Mouse (Mus musculus): ENCODE data around the gene Dnmt3l. TPM values are rescaled to one million over a fixed set of nuclear protein-coding genes. Genes with fewer than 3 reads are reported as not detected.

The Dnmt3l gene
- polyA plus RNA-seq, 1 experiment, result not detected

DNA sequence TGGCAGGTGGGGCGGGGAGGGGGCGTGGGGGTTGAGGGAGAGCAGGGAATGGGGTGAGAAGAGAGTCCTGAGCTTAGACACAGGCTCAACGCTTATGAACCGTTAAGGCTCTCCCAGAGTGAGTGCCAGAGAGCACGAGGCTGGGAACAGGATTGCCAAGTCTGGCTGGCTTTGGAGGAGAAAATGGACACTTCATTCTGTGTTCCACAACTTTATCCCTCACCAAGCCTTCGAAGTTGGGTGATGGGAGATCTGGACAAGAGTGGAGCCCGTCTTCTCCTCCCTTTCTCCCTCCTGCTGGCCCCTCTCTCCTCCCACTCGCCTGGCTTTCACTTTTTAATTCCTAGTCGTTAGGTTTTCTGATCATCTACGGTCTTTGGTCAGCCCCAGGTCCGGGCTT lies 26.8 kb downstream of the Dnmt3l start:
- TF ChIP-seq GATA1 (IDR thresholded peaks at IDR 0.05; ENCODE audit: low read length), result no peak

DNA sequence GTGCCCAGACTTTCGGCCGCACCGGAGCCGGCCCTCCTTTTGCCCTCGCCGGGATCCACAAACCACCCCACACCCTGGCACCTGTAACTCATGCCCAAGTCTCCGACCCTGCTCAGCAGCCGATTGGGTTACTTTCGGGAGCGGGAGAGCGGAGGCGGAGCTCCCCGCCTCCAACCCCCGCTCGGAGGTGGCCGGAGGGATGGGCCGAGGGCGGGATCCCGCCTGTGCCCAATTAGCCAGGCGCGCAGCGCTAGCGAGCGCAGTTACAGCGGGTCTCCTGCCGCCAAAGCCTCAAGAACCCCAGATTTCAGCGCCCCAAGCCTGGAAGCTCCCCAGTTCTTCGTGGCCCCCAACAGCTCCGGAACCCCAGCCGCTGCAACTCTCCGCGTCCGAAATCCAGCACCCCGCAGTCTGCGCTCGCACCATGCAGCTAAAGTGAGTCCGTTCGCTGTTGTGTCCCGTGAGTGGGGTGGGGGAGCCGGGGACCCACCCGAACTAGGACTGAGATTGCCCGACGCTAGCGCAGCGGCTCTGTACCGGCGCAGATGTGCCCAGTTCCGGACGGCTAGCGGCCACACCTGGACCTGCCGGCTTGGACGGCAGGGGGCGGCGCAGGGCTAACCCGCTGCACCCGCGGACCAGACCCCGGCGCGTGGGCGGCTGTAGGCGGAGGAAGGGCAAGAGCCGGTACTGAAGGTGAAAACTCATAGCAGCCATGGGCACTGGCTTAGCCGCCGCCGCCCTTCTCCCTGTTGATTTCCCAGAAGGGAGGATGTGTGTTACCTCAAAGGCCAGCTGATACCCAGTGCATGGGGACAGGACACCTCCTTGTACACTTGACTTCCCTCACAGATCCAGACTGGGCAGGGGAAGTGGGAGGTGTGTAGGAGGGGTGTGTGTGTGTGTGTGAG lies 27.6 kb downstream of the Dnmt3l start, which contains the start of gene Icosl:
Gene Icosl (plus strand): TSS at position 202 of the 911 bp plus-strand sequence.
- no peak for TF ChIP-seq GATA1 (IDR thresholded peaks at IDR 0.05; ENCODE audit: low read length)

DNA sequence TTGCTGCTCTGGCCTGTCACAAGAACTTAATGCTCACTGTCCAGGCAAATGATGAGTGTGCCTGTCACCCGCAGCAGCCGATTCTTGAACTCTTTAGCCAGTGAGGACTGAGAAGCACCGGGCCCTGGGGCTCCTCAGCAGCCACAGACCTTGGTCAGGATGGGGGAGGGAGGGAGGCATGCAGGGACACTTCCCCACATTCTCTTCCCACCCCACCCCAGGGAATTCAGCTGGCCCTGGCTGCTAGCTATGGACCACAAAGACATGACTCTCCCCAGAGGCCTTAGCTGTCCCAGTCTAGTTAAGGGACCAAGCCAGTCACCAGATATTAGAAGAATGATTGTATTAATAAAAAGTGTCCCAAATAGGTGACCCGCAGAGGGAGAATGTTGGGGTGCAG lies 32.4 kb downstream of the Dnmt3l start:
- no peak for TF ChIP-seq GATA1 (IDR thresholded peaks at IDR 0.05; ENCODE audit: low read length)

- no peak for TF ChIP-seq GATA1 (IDR thresholded peaks at IDR 0.05; ENCODE audit: low read length)
Observed at GRCm38 (mm10) chr10:78074977-78075376, 33.2 kb downstream of the Dnmt3l start.

DNA sequence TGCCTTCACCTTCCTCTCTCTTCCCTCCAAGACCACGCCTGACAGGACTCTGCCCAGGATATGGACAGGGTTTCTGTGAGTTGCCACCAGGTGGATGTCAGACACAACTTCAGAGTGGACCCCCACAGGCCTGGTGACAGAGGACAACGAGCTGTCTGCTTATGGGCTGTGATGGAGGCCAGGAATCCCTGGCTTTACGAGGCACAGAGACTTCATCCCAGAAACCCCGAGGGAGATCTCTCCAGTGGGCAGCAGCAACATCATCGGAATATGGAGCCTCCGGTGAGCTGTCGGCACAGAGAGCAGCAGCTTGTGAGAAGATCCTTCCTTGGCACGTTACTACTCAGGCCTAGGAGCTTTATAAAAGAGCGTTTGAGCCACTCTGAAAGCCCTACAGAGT lies 36.1 kb downstream of the Dnmt3l start:
- TF ChIP-seq GATA1 (IDR thresholded peaks at IDR 0.05; ENCODE audit: low read length), result no peak

GRCm38 (mm10) chr10:78078276-78078675 lies 36.5 kb downstream of the Dnmt3l start:
- TF ChIP-seq GATA1 (IDR thresholded peaks at IDR 0.05; ENCODE audit: low read length), result no peak

DNA sequence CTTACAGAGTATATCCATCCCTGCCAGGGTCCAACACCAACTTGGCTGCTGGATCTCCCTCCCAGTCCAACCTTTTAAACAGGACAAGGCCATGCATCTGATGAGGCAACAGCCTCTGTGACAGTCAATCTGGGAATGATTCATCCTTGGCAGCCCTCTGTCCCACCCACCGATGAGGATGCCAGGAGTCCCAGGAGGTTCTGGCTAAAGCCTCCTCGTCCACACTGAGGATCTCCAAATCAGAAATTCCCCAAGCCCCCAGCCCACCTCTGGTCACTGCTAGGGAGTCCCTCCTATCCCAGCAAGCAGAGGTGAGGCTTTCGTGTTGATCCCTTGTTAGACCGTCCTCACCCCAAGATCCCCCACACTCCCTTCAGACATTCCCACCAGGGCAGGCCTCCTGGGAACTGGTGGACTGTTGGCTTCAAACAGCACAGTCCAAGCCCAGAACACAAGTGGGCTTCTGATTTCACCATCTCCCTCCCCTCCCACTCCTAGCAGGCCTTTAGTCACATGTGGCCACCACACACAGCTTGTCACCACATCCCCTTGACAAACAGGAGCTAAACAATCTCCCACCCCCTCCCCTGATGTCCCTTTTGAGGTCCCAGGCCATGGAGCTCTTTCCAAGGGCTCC lies 38.3 kb downstream of the Dnmt3l start:
- TF ChIP-seq GATA1 (IDR thresholded peaks at IDR 0.05; ENCODE audit: low read length), result no peak

- TF ChIP-seq GATA1 (IDR thresholded peaks at IDR 0.05; ENCODE audit: low read length), result no peak
Observed at GRCm38 (mm10) chr10:78084073-78084472, 42.3 kb downstream of the Dnmt3l start.

DNA sequence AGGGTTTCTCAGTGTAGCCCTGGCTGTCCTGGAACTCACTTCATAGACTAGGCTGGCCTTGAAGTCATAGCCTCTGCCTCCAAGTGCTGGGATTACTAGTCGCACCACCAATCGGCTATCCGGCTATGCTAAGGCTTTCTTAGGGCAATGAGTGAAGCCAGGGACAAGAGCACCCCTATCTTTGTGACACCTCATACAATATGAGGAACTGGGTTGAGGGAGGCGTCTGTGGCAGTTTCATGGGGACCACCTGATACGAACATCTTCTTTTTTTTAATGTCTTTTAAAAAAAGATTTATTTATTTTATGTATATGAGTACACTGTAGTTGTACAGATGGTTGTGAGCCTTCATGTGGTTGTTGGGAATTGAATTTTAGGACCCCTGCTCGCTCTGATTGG lies 44.0 kb downstream of the Dnmt3l start:
- TF ChIP-seq GATA1 (IDR thresholded peaks at IDR 0.05; ENCODE audit: low read length), result no peak

DNA sequence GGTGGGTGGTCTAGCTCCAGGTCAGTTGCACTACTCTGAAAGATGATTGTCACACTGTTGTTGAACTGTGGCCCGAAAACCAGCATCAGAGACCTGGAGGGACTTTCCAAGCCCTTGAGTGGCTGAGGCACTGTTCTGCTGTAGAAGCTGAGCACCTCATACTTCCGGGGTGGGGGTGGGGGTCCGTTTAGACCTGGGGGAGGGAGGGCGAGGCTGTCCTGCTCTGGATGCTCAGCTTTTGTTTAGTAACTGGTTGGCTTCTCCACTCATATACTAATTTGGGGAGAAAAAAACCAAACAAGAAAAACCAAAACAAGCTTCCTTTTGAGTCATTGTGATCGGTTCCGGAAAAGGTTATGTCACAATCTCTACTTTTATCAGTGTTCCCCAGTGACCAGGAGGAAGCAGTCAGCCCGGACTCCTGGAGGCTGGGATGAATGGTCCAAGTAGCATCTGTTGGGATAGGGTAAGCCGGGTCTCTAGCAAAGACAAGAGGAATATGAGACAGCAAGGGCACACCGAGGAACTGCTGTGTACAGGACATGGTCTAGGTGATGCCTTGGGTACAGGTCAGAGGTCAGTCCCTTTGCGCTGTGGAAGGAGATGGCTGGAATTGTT lies 44.8 kb downstream of the Dnmt3l start:
- no peak for TF ChIP-seq GATA1 (IDR thresholded peaks at IDR 0.05; ENCODE audit: low read length)

GRCm38 (mm10) chr10:78087101-78087511 lies 45.4 kb downstream of the Dnmt3l start:
- no peak for TF ChIP-seq GATA1 (IDR thresholded peaks at IDR 0.05; ENCODE audit: low read length)

DNA sequence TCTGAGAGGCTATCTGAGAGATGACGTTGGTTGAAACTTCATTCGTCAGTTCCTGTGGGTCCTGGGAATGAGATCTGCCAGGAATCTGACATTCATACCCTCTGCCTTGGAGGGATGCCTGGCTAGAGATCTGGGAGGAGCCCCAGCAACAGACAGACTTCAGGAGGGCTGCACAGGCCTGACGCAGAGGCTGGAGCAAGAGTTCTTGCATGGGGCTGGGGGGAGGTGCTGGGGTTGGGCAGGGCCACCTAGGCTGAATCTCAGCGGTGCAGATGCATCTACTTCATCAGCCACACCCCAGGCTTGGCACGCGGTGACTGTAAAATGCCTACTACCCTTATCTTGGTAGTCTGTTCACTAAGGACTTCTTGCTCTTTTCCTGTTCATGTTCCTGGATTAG lies 48.5 kb downstream of the Dnmt3l start:
- no peak for TF ChIP-seq GATA1 (IDR thresholded peaks at IDR 0.05; ENCODE audit: low read length)

- TF ChIP-seq GATA1 (IDR thresholded peaks at IDR 0.05; ENCODE audit: low read length), result no peak
Observed at GRCm38 (mm10) chr10:78090706-78091491, 49.2 kb downstream of the Dnmt3l start.

DNA sequence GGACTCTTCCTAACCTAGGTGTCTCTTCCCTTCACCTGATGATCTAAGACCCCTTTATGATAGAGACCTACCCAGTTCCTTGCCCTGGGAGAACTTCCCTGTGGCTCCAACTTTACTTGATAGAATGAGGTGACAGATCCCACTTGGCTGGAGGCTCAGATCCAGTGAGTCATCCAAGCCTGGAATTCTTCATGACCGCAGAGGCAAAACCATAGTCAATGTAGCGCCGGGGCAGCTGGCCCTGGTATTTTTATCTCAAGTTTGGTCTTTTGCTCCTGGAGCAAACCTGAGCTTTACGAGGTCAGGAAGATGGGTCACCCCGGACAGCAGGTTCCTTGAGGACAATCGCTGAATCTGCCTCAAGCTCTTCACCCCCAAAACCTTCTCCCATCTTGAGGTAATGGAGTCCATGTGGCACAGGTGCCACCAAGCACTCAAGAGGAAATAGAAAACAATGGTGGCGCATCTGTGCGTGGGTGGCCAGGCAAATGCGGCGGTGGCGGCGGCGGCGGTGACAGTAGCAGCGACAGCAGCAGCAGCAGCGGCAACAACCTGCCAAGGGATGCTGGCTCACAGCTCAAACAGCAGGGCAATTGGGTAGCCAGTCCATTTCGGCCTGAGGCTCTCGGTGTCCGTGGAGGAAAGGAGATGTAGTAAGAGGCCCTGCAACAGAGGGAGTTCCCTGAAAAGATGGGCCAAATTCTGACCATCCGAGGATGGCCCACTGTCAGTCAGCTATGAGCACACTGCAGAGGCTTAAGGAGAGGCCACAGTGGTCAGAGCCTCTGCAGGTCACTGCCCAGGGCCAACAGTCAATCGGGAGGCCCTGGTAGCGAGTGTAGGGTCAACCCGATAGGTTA lies 50.3 kb downstream of the Dnmt3l start:
- no peak for TF ChIP-seq GATA1 (IDR thresholded peaks at IDR 0.05; ENCODE audit: low read length)

DNA sequence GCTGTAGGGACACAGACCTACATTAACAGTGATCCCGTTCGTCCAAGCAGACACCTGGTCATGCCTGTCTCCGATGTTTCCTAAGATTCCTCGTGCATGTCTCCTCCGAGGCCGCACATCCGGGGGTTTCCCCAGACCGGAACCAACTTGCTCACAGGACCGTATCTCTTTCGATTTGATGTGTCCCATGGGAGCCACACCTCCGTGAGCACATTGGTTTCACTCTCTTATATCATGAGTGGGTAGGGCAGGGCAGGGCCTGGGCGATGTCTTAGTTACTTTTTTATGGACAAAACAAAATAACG lies 50.9 kb downstream of the Dnmt3l start:
- TF ChIP-seq GATA1 (IDR thresholded peaks at IDR 0.05; ENCODE audit: low read length), result no peak

Measured in G1E-ER4 (cell line).